Mouse (Mus musculus) midbrain, embryonic 12.5 days (tissue): ENCODE results near the gene Gm10518. TPM values are rescaled to one million over a fixed set of nuclear protein-coding genes. Genes with fewer than 3 reads are reported as not detected.
A peak's percentile ranks its signal among the peaks of the same experiment; 100 is the strongest.

Experiments used
- ATAC-seq: fragments of 200-750 bp; cut with Nextera tagmentation; 2 replicates; pipeline ENCODE4 v1.8.0; 2017; ENCODE audit warnings: low read depth, moderate TSS enrichment, moderate library complexity; ENCODE audit not compliant: low FRiP score
- H3K27ac ChIP-seq: fragments of 300-500 bp; sonication (generic); replicated peaks from 2 replicates; pipeline ENCODE4 v1.5.1; 2016; ENCODE audit warnings: mild to moderate bottlenecking
- H3K27me3 ChIP-seq: fragments of 300-500 bp; sonication (generic); 2 replicates; pipeline ENCODE4 v1.6.1; 2016; ENCODE audit warnings: mild to moderate bottlenecking
- H3K36me3 ChIP-seq: fragments of 300-500 bp; sonication (generic); 2 replicates; pipeline ENCODE4 v1.6.1; 2016
- H3K4me1 ChIP-seq: fragments of 300-500 bp; sonication (generic); 2 replicates; pipeline ENCODE4 v1.6.1; 2016
- H3K4me2 ChIP-seq: fragments of 300-500 bp; sonication (generic); replicated peaks from 2 replicates; pipeline ENCODE4 v1.6.1; 2016; ENCODE audit warnings: mild to moderate bottlenecking, moderate library complexity
- H3K4me3 ChIP-seq: fragments of 300-500 bp; sonication (generic); 2 replicates; pipeline ENCODE4 v1.5.1; 2016; ENCODE audit warnings: mild to moderate bottlenecking
- H3K9ac ChIP-seq: fragments of 300-500 bp; sonication (generic); replicated peaks from 2 replicates; pipeline ENCODE4 v1.6.1; 2016; ENCODE audit warnings: mild to moderate bottlenecking, moderate library complexity
- H3K9me3 ChIP-seq: fragments of 300-500 bp; sonication (generic); 2 replicates; pipeline ENCODE4 v1.6.1; 2016; ENCODE audit warnings: mild to moderate bottlenecking
- WGBS: fragments of 180-500 bp; shearing (Covaris S2); methylation state at CpG from one replicate; pipeline ENCODE4 v1.1.7; 2016; 5-methylcytosine and 5-hydroxymethylcytosine counted together
- polyA plus RNA-seq: library from polyadenylated mRNA; unstranded; fragments of >200 nt; fragmentation: Nextera tagmentation; extraction: Ambion mirVana; gene quantifications from 2 replicates; pipeline ENCODE4 v1.2.1, GENCODE M21; 2016

Gene Gm10518
- 0.29 TPM in 1 of 2 replicates, not detected in the other for polyA plus RNA-seq

DNA sequence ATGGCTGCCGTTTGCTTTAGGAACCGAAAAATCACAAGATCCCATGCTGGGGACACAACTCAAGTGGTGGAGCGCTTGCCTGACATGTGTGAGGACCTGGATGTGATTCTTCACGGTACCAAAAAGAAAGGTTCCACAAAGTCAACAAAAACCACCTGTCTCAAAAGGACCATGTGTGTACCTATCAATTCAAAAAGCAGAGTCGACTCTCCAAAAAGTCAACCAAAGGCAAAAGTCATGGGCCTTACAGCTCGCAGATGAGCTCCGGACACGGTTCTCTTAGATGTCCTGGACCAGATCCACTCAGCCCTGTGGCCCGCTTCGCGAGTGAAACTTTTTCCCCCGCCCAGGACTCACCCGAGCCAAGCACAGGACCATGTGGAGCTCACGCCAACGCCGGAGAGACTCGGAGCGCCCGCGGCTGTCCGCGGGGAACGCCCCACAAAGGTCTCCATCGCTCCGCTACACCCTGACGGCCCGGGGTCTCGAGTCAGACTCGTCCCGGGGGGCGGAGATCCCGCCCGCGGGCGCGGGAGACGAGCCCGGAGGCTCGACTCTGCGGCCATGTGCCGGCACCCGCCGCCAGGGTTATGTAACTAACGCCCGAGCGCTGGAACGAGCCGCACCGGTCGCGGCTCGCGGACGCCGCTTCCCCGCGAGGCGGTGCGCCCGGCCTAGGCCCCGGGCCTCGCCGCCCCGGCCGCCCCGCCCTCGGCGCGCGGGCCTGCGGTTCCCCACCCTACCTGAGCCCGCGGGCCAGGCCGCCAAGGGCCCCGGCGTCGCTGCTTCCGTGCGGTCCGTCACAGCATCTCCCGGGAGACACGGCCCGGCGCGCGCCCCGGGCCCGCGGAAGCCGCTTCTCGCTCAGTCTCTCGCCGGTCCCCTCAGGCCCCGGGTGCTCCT is at the start of gene Gm10518:
TSS of gene Gm10518 (plus strand) at position 767 of the 903 bp plus-strand sequence.
- WGBS: under 1% methylated on average over 92 of the region's 94 CpGs
- peak; percentile 79 for ATAC-seq

DNA sequence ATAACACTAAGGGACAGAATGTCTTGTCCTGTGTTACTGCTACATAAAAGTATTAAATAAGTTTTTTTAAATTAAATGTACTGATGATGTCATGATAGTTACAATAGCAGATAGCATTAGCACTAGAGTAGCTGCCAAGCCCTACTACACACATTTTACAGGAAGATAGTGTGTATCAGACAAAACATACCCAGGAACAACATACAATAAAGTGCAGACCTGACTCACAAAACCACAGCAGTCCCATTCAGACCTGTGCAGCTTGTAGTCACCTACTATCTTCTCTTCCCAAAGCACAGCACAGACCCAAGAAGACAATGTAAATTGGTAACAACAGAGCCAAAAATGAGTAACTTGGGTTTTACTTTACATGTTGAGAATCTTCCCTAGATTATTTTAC is 46.7 kb upstream of the Gm10518 start:
- H3K4me3 ChIP-seq: no peak overlapping the region
- no peak for ATAC-seq
- no peaks in the 10 kb centered on the region for H3K27me3 ChIP-seq
- H3K36me3 ChIP-seq: peaks cover 71% of the 10 kb centered on the region
- no peaks in the 10 kb centered on the region for H3K4me1 ChIP-seq
- no peak overlapping the region for H3K4me2 ChIP-seq
- H3K9me3 ChIP-seq: no peaks in the 10 kb centered on the region
- H3K9ac ChIP-seq: no peak overlapping the region
- H3K27ac ChIP-seq: no peak overlapping the region

More for the DNA sequence above, at the start of gene Gm10518:
- peaks cover 16% of the 10 kb centered on the region for H3K4me1 ChIP-seq
- H3K27me3 ChIP-seq: no peaks in the 10 kb centered on the region
- H3K9ac ChIP-seq: peak within 1 kb of the TSS; percentile 95
- peak within 1 kb of the TSS; percentile 82 for H3K4me2 ChIP-seq
- peak within 1 kb of the TSS; percentile 94 for H3K4me3 ChIP-seq
- H3K36me3 ChIP-seq: peaks cover 10% of the 10 kb centered on the region
- H3K9me3 ChIP-seq: no peaks in the 10 kb centered on the region
- peak within 1 kb of the TSS; percentile 95 for H3K27ac ChIP-seq

- Histone ChIP-seq H3K4me3 (no peak overlapping the region), H3K27ac (no peak overlapping the region), H3K27me3 (no peaks in the 10 kb centered on the region), H3K4me2 (no peak overlapping the region), H3K36me3 (peaks cover 74% of the 10 kb centered on the region), H3K9me3 (no peaks in the 10 kb centered on the region), H3K9ac (no peak overlapping the region), H3K4me1 (no peaks in the 10 kb centered on the region)
- WGBS: 90% methylated on average over 5 of the region's 5 CpGs
- ATAC-seq: no peak
Measured at GRCm38 (mm10) chr1:179760086-179760485, 43.1 kb upstream of the Gm10518 start.

- H3K9me3 ChIP-seq: no peaks in the 10 kb centered on the region
- no peaks in the 10 kb centered on the region for H3K27me3 ChIP-seq
- no peak overlapping the region for H3K27ac ChIP-seq
- no peaks in the 10 kb centered on the region for H3K4me1 ChIP-seq
- H3K36me3 ChIP-seq: peaks cover 73% of the 10 kb centered on the region
- no peak overlapping the region for H3K9ac ChIP-seq
- 94% methylated on average over 4 of the region's 4 CpGs for WGBS
- H3K4me3 ChIP-seq: no peak overlapping the region
- ATAC-seq: no peak
- H3K4me2 ChIP-seq: no peak overlapping the region
Measured at GRCm38 (mm10) chr1:179760553-179760952, 42.6 kb upstream of the Gm10518 start.

DNA sequence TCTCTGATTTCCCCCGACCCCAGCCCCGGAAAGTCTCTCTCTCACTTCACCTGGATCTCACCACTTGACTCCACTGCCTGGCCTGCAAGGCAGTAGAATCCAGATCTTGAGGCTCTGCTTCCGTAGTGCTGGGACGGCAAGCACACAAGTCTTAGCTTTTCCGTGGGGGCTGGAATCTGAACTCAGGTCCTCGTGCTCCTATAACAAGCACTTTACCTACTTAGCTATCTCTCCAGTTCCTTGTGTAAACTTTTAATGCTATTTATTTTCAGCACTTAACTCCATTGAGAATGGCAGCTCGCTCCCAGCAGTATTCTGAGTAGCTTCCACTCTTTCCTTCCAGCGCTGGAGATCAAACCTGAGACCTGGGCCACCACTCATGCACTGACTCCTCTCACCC is 26.3 kb upstream of the Gm10518 start:
- Histone ChIP-seq H3K36me3 (peaks cover 81% of the 10 kb centered on the region), H3K27me3 (no peaks in the 10 kb centered on the region), H3K9me3 (no peaks in the 10 kb centered on the region), H3K4me2 (no peak overlapping the region), H3K4me1 (no peaks in the 10 kb centered on the region), H3K27ac (no peak overlapping the region), H3K9ac (no peak overlapping the region), H3K4me3 (no peak overlapping the region)
- 96% methylated on average over 8 of the region's 8 CpGs for WGBS
- ATAC-seq: no peak

GRCm38 (mm10) chr1:179784098-179784497 is 19.1 kb upstream of the Gm10518 start:
- H3K4me1 ChIP-seq: no peaks in the 10 kb centered on the region
- H3K36me3 ChIP-seq: peaks cover 75% of the 10 kb centered on the region
- 88% methylated on average over 4 of the region's 4 CpGs for WGBS
- no peak for ATAC-seq
- no peak overlapping the region for H3K4me3 ChIP-seq
- no peak overlapping the region for H3K27ac ChIP-seq
- H3K9ac ChIP-seq: no peak overlapping the region
- H3K9me3 ChIP-seq: no peaks in the 10 kb centered on the region
- H3K4me2 ChIP-seq: no peak overlapping the region
- no peaks in the 10 kb centered on the region for H3K27me3 ChIP-seq

DNA sequence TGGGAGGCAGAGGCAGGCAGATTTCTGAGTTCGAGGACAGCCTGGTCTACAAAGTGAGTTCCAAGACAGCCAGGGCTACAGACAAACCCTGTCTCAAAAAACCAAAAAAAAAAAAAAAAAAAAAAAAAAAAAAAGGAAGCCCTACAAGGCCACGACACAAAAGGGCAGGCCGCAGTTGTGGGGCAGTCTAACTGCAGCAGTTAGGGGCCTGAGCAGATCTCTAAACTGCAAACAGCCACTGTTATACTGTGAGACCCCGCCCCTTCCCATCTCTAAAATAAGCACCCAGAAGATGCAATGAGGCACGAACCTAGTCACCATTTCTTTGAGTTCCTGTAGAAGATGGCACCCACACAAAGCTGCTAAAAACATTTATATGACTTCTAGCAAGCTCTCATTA is 17.7 kb upstream of the Gm10518 start:
- Histone ChIP-seq H3K4me3 (no peak overlapping the region), H3K9me3 (no peaks in the 10 kb centered on the region), H3K27ac (no peak overlapping the region), H3K27me3 (no peaks in the 10 kb centered on the region), H3K36me3 (peaks cover 75% of the 10 kb centered on the region), H3K4me1 (no peaks in the 10 kb centered on the region), H3K9ac (no peak overlapping the region), H3K4me2 (no peak overlapping the region)
- ATAC-seq: no peak
- WGBS: 97% methylated on average over 5 of the region's 5 CpGs

- Histone ChIP-seq H3K4me1 (no peaks in the 10 kb centered on the region), H3K27me3 (no peaks in the 10 kb centered on the region), H3K9ac (no peak overlapping the region), H3K4me3 (no peak overlapping the region), H3K9me3 (no peaks in the 10 kb centered on the region), H3K27ac (no peak overlapping the region), H3K36me3 (peaks cover 78% of the 10 kb centered on the region), H3K4me2 (no peak overlapping the region)
- 74% methylated on average over 4 of the region's 4 CpGs for WGBS
- ATAC-seq: no peak
Measured at GRCm38 (mm10) chr1:179787281-179787680, 15.9 kb upstream of the Gm10518 start.

DNA sequence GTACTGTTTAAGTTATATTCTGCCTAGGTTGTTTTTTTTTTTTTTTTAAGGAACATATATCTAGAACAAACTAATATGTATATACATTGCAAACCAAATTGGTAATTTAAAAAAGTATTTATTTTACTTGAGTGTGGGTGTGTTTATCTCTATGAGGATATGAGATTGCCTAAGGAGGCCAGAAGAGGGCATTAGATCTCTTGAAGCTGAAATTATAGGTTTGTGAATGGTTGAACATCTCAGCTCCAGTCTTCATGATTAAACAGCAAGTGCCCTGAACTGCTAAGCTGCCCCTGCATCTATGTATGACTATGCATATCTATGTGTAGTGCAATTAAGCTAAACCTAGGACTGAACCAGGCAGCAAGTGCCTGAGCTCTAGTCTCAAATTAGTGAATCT is 4.4 kb upstream of the Gm10518 start:
- Histone ChIP-seq H3K4me3 (no peak overlapping the region), H3K27me3 (no peaks in the 10 kb centered on the region), H3K9me3 (no peaks in the 10 kb centered on the region), H3K9ac (no peak overlapping the region), H3K36me3 (peaks cover 40% of the 10 kb centered on the region), H3K27ac (no peak overlapping the region), H3K4me1 (peaks cover 16% of the 10 kb centered on the region), H3K4me2 (no peak overlapping the region)
- ATAC-seq: no peak

DNA sequence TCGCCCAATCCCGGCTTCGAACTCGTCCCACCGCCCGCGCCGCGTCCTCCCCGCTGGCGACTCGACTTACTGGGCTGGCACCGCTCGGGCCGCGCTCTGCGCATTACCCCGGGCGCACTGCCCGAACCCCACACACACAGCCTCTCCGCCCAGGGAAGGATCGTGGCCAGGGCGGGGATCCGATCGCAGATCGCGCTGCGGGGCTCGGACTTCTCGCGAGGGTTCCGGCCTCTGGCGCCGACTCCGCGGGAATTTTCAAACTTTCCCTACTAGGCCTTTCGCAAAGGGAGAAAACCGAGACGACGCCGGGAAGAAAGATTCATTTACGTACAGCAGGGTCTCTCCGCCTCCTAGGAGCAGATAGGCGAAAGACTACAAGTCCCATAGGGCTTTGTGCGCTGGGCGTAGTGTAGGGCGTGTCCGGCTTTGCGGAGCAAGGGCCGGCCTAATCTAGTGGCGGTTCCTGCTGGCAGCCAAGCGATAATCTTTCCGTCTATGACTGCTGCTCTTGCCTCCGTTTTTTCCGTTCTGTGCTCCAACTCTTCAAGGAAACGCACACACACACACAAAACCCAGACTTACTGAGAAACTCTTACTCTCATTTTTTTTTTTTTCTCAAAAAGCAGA is 450 bp downstream of the Gm10518 start, which contains the start of gene Ahctf1:
TSS of gene Ahctf1 (minus strand) at position 168 of the 627 bp plus-strand sequence.
- peak within 1 kb of the TSS; percentile 94 for H3K4me3 ChIP-seq
- peak within 1 kb of the TSS; percentile 82 for H3K4me2 ChIP-seq
- no peaks in the 10 kb centered on the region for H3K27me3 ChIP-seq
- H3K9me3 ChIP-seq: no peaks in the 10 kb centered on the region
- WGBS: under 1% methylated on average over 56 of the region's 56 CpGs
- H3K27ac ChIP-seq: peak within 1 kb of the TSS; percentile 95
- peak; percentile 98 for ATAC-seq
- peak within 1 kb of the TSS; percentile 95 for H3K9ac ChIP-seq
- H3K4me1 ChIP-seq: peaks cover 16% of the 10 kb centered on the region
- peaks cover 3% of the 10 kb centered on the region; the same call in 1 of the 2 replicates for H3K36me3 ChIP-seq

DNA sequence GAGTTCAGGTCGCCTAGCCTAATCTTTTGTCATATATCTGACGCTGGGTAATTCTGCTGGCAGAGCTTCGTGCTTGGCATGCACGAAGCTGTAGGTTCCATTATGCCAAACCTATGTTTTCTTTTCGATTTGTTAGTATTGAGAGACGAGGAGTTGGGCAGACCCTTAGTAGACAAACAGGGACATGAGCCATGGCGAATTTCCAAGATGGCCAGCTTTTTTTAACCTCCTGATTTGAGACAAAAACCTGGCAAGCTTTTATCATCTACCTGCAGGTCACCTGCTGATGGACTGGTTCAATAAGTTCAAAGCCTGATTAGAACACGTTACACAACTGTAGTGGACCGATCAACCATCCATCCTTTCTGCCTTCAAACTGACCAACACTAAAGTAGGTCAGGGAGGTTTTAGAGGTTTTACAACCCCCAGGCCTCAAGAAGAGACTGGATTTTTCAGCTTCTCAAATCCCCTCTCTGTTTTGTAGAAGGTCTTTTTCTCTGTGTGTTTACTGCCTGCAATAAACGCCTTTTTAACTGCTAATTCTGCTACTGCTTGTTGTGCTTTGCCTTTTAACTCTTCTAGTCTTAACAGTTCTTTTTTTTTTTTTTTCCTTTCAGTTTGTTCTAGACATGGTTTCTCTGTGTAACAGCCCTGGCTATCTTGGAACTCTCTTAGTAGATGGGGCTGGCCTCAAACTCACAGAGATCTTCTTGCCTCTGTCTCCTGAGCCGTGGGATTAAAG is 1.1 kb downstream of the Gm10518 start:
- Histone ChIP-seq H3K9me3 (no peaks in the 10 kb centered on the region), H3K4me3 (peak overlapping the region; percentile 94), H3K9ac (peak overlapping the region; percentile 43; the same call in 1 of the 2 replicates), H3K4me1 (peaks cover 16% of the 10 kb centered on the region), H3K27ac (peak overlapping the region; percentile 95), H3K27me3 (no peaks in the 10 kb centered on the region), H3K4me2 (peak overlapping the region; percentile 82), H3K36me3 (no peaks in the 10 kb centered on the region)
- ATAC-seq: no peak; the same call in 1 of the 2 replicates
- WGBS: 37% methylated on average over 11 of the region's 11 CpGs

DNA sequence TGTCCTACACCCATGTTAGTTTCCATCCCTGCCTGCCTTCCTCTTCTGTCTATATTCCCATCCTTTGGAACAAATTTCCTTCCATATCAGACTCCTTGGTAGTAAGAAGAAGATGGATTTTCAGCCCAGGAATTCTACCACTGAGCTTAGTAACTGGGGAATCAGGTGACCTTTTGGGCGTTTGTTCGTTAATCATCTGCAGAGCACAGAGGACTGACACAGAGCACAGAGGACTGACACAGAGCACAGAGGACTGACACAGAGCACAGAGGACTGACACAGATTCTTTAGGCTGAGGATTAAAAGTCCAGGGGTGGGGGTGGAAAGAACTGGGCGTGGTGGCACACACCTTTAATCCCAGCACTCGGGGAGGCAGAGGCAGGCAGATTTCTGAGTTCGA is 2.6 kb downstream of the Gm10518 start:
- WGBS: 87% methylated on average over 5 of the region's 5 CpGs
- no peak overlapping the region for H3K9ac ChIP-seq
- ATAC-seq: no peak
- H3K4me3 ChIP-seq: no peak overlapping the region
- H3K9me3 ChIP-seq: no peaks in the 10 kb centered on the region
- no peaks in the 10 kb centered on the region for H3K27me3 ChIP-seq
- peaks cover 16% of the 10 kb centered on the region for H3K4me1 ChIP-seq
- H3K4me2 ChIP-seq: no peak overlapping the region
- no peak overlapping the region for H3K27ac ChIP-seq
- H3K36me3 ChIP-seq: no peaks in the 10 kb centered on the region
